24 mouse cellular contexts compared by ENCODE assay signal in the genomic region with DNA sequence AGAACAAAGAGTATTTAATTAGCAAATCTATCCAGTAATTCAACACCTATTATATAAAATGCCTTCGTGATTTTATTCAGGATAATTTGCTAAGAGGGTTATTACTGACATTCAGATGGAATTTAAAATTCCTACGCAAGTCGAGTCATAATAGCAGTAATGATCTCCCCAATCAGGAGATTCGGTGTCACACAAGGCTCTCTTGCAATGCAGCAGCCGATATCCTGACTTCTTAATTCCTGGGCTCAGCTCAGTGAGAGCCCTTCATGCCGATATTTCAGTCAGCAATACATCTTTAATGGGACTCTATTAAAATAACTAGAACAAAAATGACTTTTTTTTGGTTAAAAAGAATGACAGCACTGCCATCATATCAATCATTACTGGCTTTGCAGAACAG.
DNase-seq lines count a peak whose midpoint lies in the region; ATAC-seq and TF ChIP-seq lines count a peak whose summit lies in the region.
"Had no signal": no experiment of that assay in that cellular context is flagged by ENCODE, and none has a peak within 500 bp of the region (broad histone marks: within the 10 kb centered on the region; RNA-seq: fewer than 3 reads in every experiment).

No protein-coding gene starts in this region.

- no peaks in the 10 kb centered on the region for H3K4me1 ChIP-seq in forebrain, embryonic 15.5 days
- no peaks in the 10 kb centered on the region for H3K4me1 ChIP-seq in forebrain, embryonic 12.5 days
- H3K4me1 ChIP-seq in forebrain, postnatal 0 days (ENCODE audit: insufficient read depth) = no peaks in the 10 kb centered on the region
- H3K4me1 ChIP-seq: embryonic facial prominence, embryonic 10.5 days; embryonic facial prominence, embryonic 13.5 days; hindbrain, embryonic 12.5 days; hindbrain, embryonic 15.5 days had no signal

- H3K27ac ChIP-seq in forebrain, embryonic 15.5 days (replicated peaks) = no peak overlapping the region
- H3K27ac ChIP-seq in forebrain, embryonic 12.5 days = no peak overlapping the region
- no peak overlapping the region for H3K27ac ChIP-seq in forebrain, postnatal 0 days (ENCODE audit: low read depth, low read length)
- H3K27ac ChIP-seq: embryonic facial prominence, embryonic 10.5 days; embryonic facial prominence, embryonic 13.5 days; gastrocnemius, adult 2 months; hindbrain, embryonic 12.5 days; hindbrain, embryonic 15.5 days had no signal

- no peak for TF ChIP-seq POLR2A in brain, embryonic 14.5 days (IDR thresholded peaks at IDR 0.05; ENCODE audit: borderline replicate concordance, extremely low read depth, insufficient read depth, insufficient read length, poor library complexity, severe bottlenecking)

- WGBS in forebrain, embryonic 15.5 days = 51% methylated on average over 6 of the region's 6 CpGs
- 74% methylated on average over 6 of the region's 6 CpGs for WGBS in forebrain, embryonic 12.5 days
- WGBS in forebrain, postnatal 0 days = 58% methylated on average over 6 of the region's 6 CpGs

- DNase-seq in brain, embryonic 14.5 days (ENCODE audit: low read depth) = peak; percentile 63
- DNase-seq in forebrain, postnatal 0 days = peak; percentile 12
- DNase-seq in kidney, postnatal 14 days = no peak
- no peak for DNase-seq in lung, postnatal 14 days
- DNase-seq: adrenal gland, adult 2 months; adrenal gland, postnatal 25 days; cerebellum, adult 11 months; cerebellum, adult 2 months; cerebellum, postnatal 10 days; cerebellum, postnatal 36 days; embryo, embryonic 11 days; gastrocnemius, adult 2 months; gastrocnemius, postnatal 14 days; heart, adult 11 months had no signal

- H3K4me2 ChIP-seq in forebrain, embryonic 15.5 days (replicated peaks) = no peak overlapping the region
- no peak overlapping the region for H3K4me2 ChIP-seq in forebrain, embryonic 12.5 days
- H3K4me2 ChIP-seq in forebrain, postnatal 0 days (ENCODE audit: low read depth) = no peak overlapping the region
- H3K4me2 ChIP-seq: embryonic facial prominence, embryonic 13.5 days; heart, embryonic 11.5 days; hindbrain, embryonic 12.5 days; hindbrain, embryonic 15.5 days had no signal

- no peaks in the 10 kb centered on the region for H3K27me3 ChIP-seq in forebrain, embryonic 15.5 days
- no peaks in the 10 kb centered on the region for H3K27me3 ChIP-seq in forebrain, embryonic 12.5 days
- H3K27me3 ChIP-seq in forebrain, postnatal 0 days (ENCODE audit: insufficient read depth, low read length) = no peaks in the 10 kb centered on the region
- H3K27me3 ChIP-seq: embryonic facial prominence, embryonic 13.5 days; hindbrain, embryonic 12.5 days; hindbrain, embryonic 15.5 days had no signal

- no peaks in the 10 kb centered on the region for H3K9me3 ChIP-seq in forebrain, embryonic 15.5 days
- no peaks in the 10 kb centered on the region for H3K9me3 ChIP-seq in forebrain, embryonic 12.5 days
- no peaks in the 10 kb centered on the region for H3K9me3 ChIP-seq in forebrain, postnatal 0 days (ENCODE audit: low read length)
- H3K9me3 ChIP-seq: embryonic facial prominence, embryonic 10.5 days; embryonic facial prominence, embryonic 13.5 days; hindbrain, embryonic 12.5 days; hindbrain, embryonic 15.5 days had no signal

- H3K4me3 ChIP-seq in forebrain, embryonic 15.5 days = no peak overlapping the region
- H3K4me3 ChIP-seq in forebrain, embryonic 12.5 days (replicated peaks) = no peak overlapping the region
- no peak overlapping the region for H3K4me3 ChIP-seq in forebrain, postnatal 0 days (ENCODE audit: low read depth, low read length)
- H3K4me3 ChIP-seq: embryonic facial prominence, embryonic 10.5 days; embryonic facial prominence, embryonic 13.5 days; erythroblast, embryonic 14.5 days; gastrocnemius, adult 2 months; hindbrain, embryonic 12.5 days; hindbrain, embryonic 15.5 days had no signal

- H3K36me3 ChIP-seq in forebrain, embryonic 15.5 days = no peaks in the 10 kb centered on the region
- no peaks in the 10 kb centered on the region for H3K36me3 ChIP-seq in forebrain, embryonic 12.5 days (replicated peaks)
- H3K36me3 ChIP-seq in forebrain, postnatal 0 days (ENCODE audit: insufficient read depth) = no peaks in the 10 kb centered on the region
- H3K36me3 ChIP-seq: embryonic facial prominence, embryonic 10.5 days; embryonic facial prominence, embryonic 13.5 days; hindbrain, embryonic 12.5 days; hindbrain, embryonic 15.5 days had no signal

- no peak for TF ChIP-seq CTCF in brain, embryonic 14.5 days (IDR thresholded peaks at IDR 0.05; ENCODE audit: borderline replicate concordance, extremely low read depth, insufficient read depth, insufficient read length)
- TF ChIP-seq CTCF in forebrain, postnatal 0 days (IDR thresholded peaks at IDR 0.05; ENCODE audit: low read depth) = no peak

- ATAC-seq in forebrain, embryonic 15.5 days (replicated peaks) = peak; percentile 58; the same call in 1 of the 2 replicates
- ATAC-seq in forebrain, embryonic 12.5 days (ENCODE audit: low FRiP score) = no peak
- ATAC-seq in forebrain, postnatal 0 days = peak; percentile 85; the same call in 1 of the 2 replicates
- ATAC-seq: CD4-positive, CD25-positive, alpha-beta regulatory T cell, adult 4 months; intestine, postnatal 0 days had no signal

- no peak overlapping the region for H3K9ac ChIP-seq in forebrain, embryonic 15.5 days (replicated peaks)
- no peak overlapping the region for H3K9ac ChIP-seq in forebrain, embryonic 12.5 days
- no peak overlapping the region for H3K9ac ChIP-seq in forebrain, postnatal 0 days
- H3K9ac ChIP-seq: embryonic facial prominence, embryonic 13.5 days; hindbrain, embryonic 12.5 days; hindbrain, embryonic 15.5 days had no signal

Comparison
In these comparisons a context has a peak if more than half of its experiments do, and no peak if none do; other contexts are left out.
1. DNase-seq: peak in brain, embryonic 14.5 days (single experiment) and forebrain, postnatal 0 days (single experiment); none in kidney, postnatal 14 days (single experiment) and lung, postnatal 14 days (single experiment).